Mouse (Mus musculus): ENCODE results near the gene Cnnm2. TPM values are rescaled to one million over a fixed set of nuclear protein-coding genes. Genes with fewer than 3 reads are reported as not detected.

Cnnm2 gene
- polyA plus RNA-seq, 1 experiment from 2014 or later, result 3.4 TPM

GRCm38 (mm10) chr19:46908977-46909376 lies 147.6 kb downstream of the Cnnm2 start:
- ATAC-seq (ENCODE audit: insufficient number of reproducible peaks, insufficient read depth, low FRiP score, low TSS enrichment, low read depth), result no peak
- Histone ChIP-seq H3K9me3 (no peaks in the 10 kb centered on the region), H3K9ac (no peak overlapping the region), H3K4me3 (no peak overlapping the region), H3K27ac (peak overlapping the region; percentile 39), H3K4me1 (peaks cover 12% of the 10 kb centered on the region), H3K27me3 (no peaks in the 10 kb centered on the region), H3K36me3 (peaks cover 5% of the 10 kb centered on the region; the same call in 1 of the 2 replicates), H3K4me2 (no peak overlapping the region)
- 36% methylated on average over 4 of the region's 4 CpGs for WGBS

- H3K9ac ChIP-seq, result no peak overlapping the region
- 83% methylated on average over 3 of the region's 3 CpGs for WGBS
- no peak overlapping the region for H3K4me2 ChIP-seq
- ATAC-seq (ENCODE audit: insufficient number of reproducible peaks, insufficient read depth, low FRiP score, low TSS enrichment, low read depth), result no peak
- no peaks in the 10 kb centered on the region for H3K27me3 ChIP-seq
- no peak overlapping the region for H3K27ac ChIP-seq
- H3K4me3 ChIP-seq, result no peak overlapping the region
- H3K4me1 ChIP-seq, result peaks cover 17% of the 10 kb centered on the region
- H3K36me3 ChIP-seq, result no peaks in the 10 kb centered on the region
- no peaks in the 10 kb centered on the region for H3K9me3 ChIP-seq
Measured at GRCm38 (mm10) chr19:46911492-46911891, 150.1 kb downstream of the Cnnm2 start.

GRCm38 (mm10) chr19:46913626-46914025 lies 152.2 kb downstream of the Cnnm2 start:
- Histone ChIP-seq H3K9ac (no peak overlapping the region), H3K4me3 (no peak overlapping the region), H3K27ac (no peak overlapping the region), H3K27me3 (no peaks in the 10 kb centered on the region), H3K36me3 (no peaks in the 10 kb centered on the region), H3K4me1 (peaks cover 16% of the 10 kb centered on the region), H3K4me2 (no peak overlapping the region), H3K9me3 (no peaks in the 10 kb centered on the region)
- ATAC-seq (ENCODE audit: insufficient number of reproducible peaks, insufficient read depth, low FRiP score, low TSS enrichment, low read depth), result no peak
- WGBS, result 91% methylated on average over 11 of the region's 11 CpGs

- Histone ChIP-seq H3K4me3 (no peak overlapping the region), H3K27ac (no peak overlapping the region), H3K27me3 (no peaks in the 10 kb centered on the region), H3K9me3 (no peaks in the 10 kb centered on the region), H3K36me3 (no peaks in the 10 kb centered on the region), H3K4me1 (0 out of 2 replicates have a peak, but pooled peaks cover 4% of the 10 kb centered on the region), H3K9ac (no peak overlapping the region), H3K4me2 (no peak overlapping the region)
- no peak for ATAC-seq (ENCODE audit: insufficient number of reproducible peaks, insufficient read depth, low FRiP score, low TSS enrichment, low read depth)
- WGBS, result 53% methylated on average over 9 of the region's 9 CpGs
Measured at GRCm38 (mm10) chr19:46915406-46916080, 154.1 kb downstream of the Cnnm2 start.

- no peaks in the 10 kb centered on the region for H3K27me3 ChIP-seq
- H3K4me1 ChIP-seq, result 0 out of 2 replicates have a peak, but pooled peaks cover 2% of the 10 kb centered on the region
- no peak overlapping the region for H3K27ac ChIP-seq
- 90% methylated on average over 6 of the region's 6 CpGs for WGBS
- no peak for ATAC-seq (ENCODE audit: insufficient number of reproducible peaks, insufficient read depth, low FRiP score, low TSS enrichment, low read depth)
- no peak overlapping the region for H3K4me3 ChIP-seq
- no peak overlapping the region for H3K4me2 ChIP-seq
- no peaks in the 10 kb centered on the region for H3K9me3 ChIP-seq
- H3K9ac ChIP-seq, result no peak overlapping the region
- H3K36me3 ChIP-seq, result peaks cover 5% of the 10 kb centered on the region; the same call in 1 of the 2 replicates
Measured at GRCm38 (mm10) chr19:46920571-46920970, 159.2 kb downstream of the Cnnm2 start.

GRCm38 (mm10) chr19:46926357-46926756 lies 165.0 kb downstream of the Cnnm2 start:
- H3K36me3 ChIP-seq, result 0 out of 2 replicates have a peak, but pooled peaks cover 5% of the 10 kb centered on the region
- H3K27ac ChIP-seq, result 0 out of 2 replicates have a peak overlapping the region, but pooled peaks have one; percentile 48
- H3K9me3 ChIP-seq, result no peaks in the 10 kb centered on the region
- no peak overlapping the region for H3K4me3 ChIP-seq
- no peaks in the 10 kb centered on the region for H3K27me3 ChIP-seq
- no peak overlapping the region for H3K9ac ChIP-seq
- no peak overlapping the region for H3K4me2 ChIP-seq
- 48% methylated on average over 4 of the region's 4 CpGs for WGBS
- no peak for ATAC-seq (ENCODE audit: insufficient number of reproducible peaks, insufficient read depth, low FRiP score, low TSS enrichment, low read depth)
- peaks cover 31% of the 10 kb centered on the region for H3K4me1 ChIP-seq

GRCm38 (mm10) chr19:46926951-46927350 lies 165.6 kb downstream of the Cnnm2 start:
- Histone ChIP-seq H3K9ac (0 out of 2 replicates have a peak overlapping the region, but pooled peaks have one; percentile 40), H3K4me3 (no peak overlapping the region), H3K4me2 (peak overlapping the region; percentile 28), H3K4me1 (peaks cover 31% of the 10 kb centered on the region), H3K36me3 (0 out of 2 replicates have a peak, but pooled peaks cover 5% of the 10 kb centered on the region), H3K9me3 (no peaks in the 10 kb centered on the region), H3K27me3 (no peaks in the 10 kb centered on the region), H3K27ac (peak overlapping the region; percentile 44; the same call in 1 of the 2 replicates)
- ATAC-seq (ENCODE audit: insufficient number of reproducible peaks, insufficient read depth, low FRiP score, low TSS enrichment, low read depth), result no peak
- 33% methylated on average over 5 of the region's 5 CpGs for WGBS

GRCm38 (mm10) chr19:46928136-46928535 lies 166.7 kb downstream of the Cnnm2 start:
- no peaks in the 10 kb centered on the region for H3K27me3 ChIP-seq
- no peak overlapping the region for H3K4me2 ChIP-seq
- 65% methylated on average over 4 of the region's 4 CpGs for WGBS
- H3K9ac ChIP-seq, result no peak overlapping the region
- no peaks in the 10 kb centered on the region for H3K9me3 ChIP-seq
- peaks cover 31% of the 10 kb centered on the region for H3K4me1 ChIP-seq
- ATAC-seq (ENCODE audit: insufficient number of reproducible peaks, insufficient read depth, low FRiP score, low TSS enrichment, low read depth), result no peak
- no peak overlapping the region for H3K4me3 ChIP-seq
- H3K27ac ChIP-seq, result no peak overlapping the region
- H3K36me3 ChIP-seq, result 0 out of 2 replicates have a peak, but pooled peaks cover 1% of the 10 kb centered on the region

GRCm38 (mm10) chr19:46929044-46929587 lies 167.7 kb downstream of the Cnnm2 start:
- WGBS, result 25% methylated on average over 6 of the region's 6 CpGs
- Histone ChIP-seq H3K4me1 (peaks cover 31% of the 10 kb centered on the region), H3K27me3 (no peaks in the 10 kb centered on the region), H3K4me2 (peak overlapping the region; percentile 24), H3K36me3 (no peaks in the 10 kb centered on the region), H3K9ac (no peak overlapping the region), H3K4me3 (no peak overlapping the region), H3K9me3 (no peaks in the 10 kb centered on the region), H3K27ac (peak overlapping the region; percentile 73)
- ATAC-seq (ENCODE audit: insufficient number of reproducible peaks, insufficient read depth, low FRiP score, low TSS enrichment, low read depth), result no peak

Other genes starting within 250 kb of the Cnnm2 start
- gene Arl3, start 188.4 kb upstream of the Cnnm2 start, polyA plus RNA-seq (2015; fragmentation: Nextera tagmentation; extraction: Ambion mirVana), result 192 and 193 TPM in 2 replicates
- gene Sfxn2, start 188.2 kb upstream of the Cnnm2 start, polyA plus RNA-seq (2015; fragmentation: Nextera tagmentation; extraction: Ambion mirVana), result 24.9 and 25.2 TPM in 2 replicates
- 41.9 and 42.5 TPM in 2 replicates for gene Wbp1l, start 162.5 kb upstream of the Cnnm2 start, polyA plus RNA-seq (2015; fragmentation: Nextera tagmentation; extraction: Ambion mirVana)
- gene Cyp17a1, start 88.4 kb upstream of the Cnnm2 start, polyA plus RNA-seq (2015; fragmentation: Nextera tagmentation; extraction: Ambion mirVana), result not detected in 2 replicates
- 14.6 and 17.4 TPM in 2 replicates for gene Borcs7, start 71.7 kb upstream of the Cnnm2 start, polyA plus RNA-seq (2015; fragmentation: Nextera tagmentation; extraction: Ambion mirVana)
- gene As3mt, start 54.1 kb upstream of the Cnnm2 start, polyA plus RNA-seq (2015; fragmentation: Nextera tagmentation; extraction: Ambion mirVana), result 36.6 and 43.3 TPM in 2 replicates